Mouse (Mus musculus) gonadal fat pad, adult 2 months (tissue): ENCODE results near the gene Crip1. TPM values are rescaled to one million over a fixed set of nuclear protein-coding genes. Genes with fewer than 3 reads are reported as not detected.

Experiments used
- DNase-seq: peaks from one replicate; pipeline ENCODE4 v3.0.0-alpha.2; 2012; ENCODE audit warnings: low read depth
- polyA plus RNA-seq: library from polyadenylated mRNA; depleted of rRNA; stranded (reverse); fragments of >200 nt; gene quantifications from 2 replicates; pipeline ENCODE4 v1.2.3, GENCODE M21; 2012

Gene Crip1
- polyA plus RNA-seq, 1 experiment, result 9,197 TPM

- no peak for DNase-seq
Observed at GRCm38 (mm10) chr12:113145591-113145990, 525 bp upstream of the Crip1 start.

- DNase-seq, result no peak
Observed at GRCm38 (mm10) chr12:113147481-113147880, 1.4 kb downstream of the Crip1 start.

GRCm38 (mm10) chr12:113148381-113149035 is 2.4 kb downstream of the Crip1 start:
- no peak for DNase-seq

- no peak for DNase-seq
Observed at GRCm38 (mm10) chr12:113149341-113149740, 3.2 kb downstream of the Crip1 start.

- no peak for DNase-seq
Observed at GRCm38 (mm10) chr12:113149896-113150295, 3.8 kb downstream of the Crip1 start.

- no peak for DNase-seq
Observed at GRCm38 (mm10) chr12:113150591-113150990, 4.5 kb downstream of the Crip1 start.

- no peak for DNase-seq
Observed at GRCm38 (mm10) chr12:113151046-113151445, 4.9 kb downstream of the Crip1 start.

GRCm38 (mm10) chr12:113151661-113152271 is 5.7 kb downstream of the Crip1 start:
- no peak for DNase-seq

- DNase-seq, result no peak
Observed at GRCm38 (mm10) chr12:113152272-113152661, 6.2 kb downstream of the Crip1 start.

- no peak for DNase-seq
Observed at GRCm38 (mm10) chr12:113152991-113153525, 6.9 kb downstream of the Crip1 start.

- DNase-seq, result no peak
Observed at GRCm38 (mm10) chr12:113153971-113154370, 7.9 kb downstream of the Crip1 start.

GRCm38 (mm10) chr12:113154747-113155075 is 8.6 kb downstream of the Crip1 start:
- no peak for DNase-seq

GRCm38 (mm10) chr12:113155076-113155771 is 9.1 kb downstream of the Crip1 start:
- no peak for DNase-seq

GRCm38 (mm10) chr12:113155887-113156539 is 9.9 kb downstream of the Crip1 start, which contains the start of gene Tedc1:
Gene Tedc1 (plus strand): TSS chr12:113156421.
- DNase-seq, result peak; percentile 90

GRCm38 (mm10) chr12:113156540-113156929 is 10.4 kb downstream of the Crip1 start:
- no peak for DNase-seq

GRCm38 (mm10) chr12:113157002-113157401 is 10.9 kb downstream of the Crip1 start:
- no peak for DNase-seq

GRCm38 (mm10) chr12:113157521-113157920 is 11.4 kb downstream of the Crip1 start:
- DNase-seq, result no peak

- no peak for DNase-seq
Observed at GRCm38 (mm10) chr12:113157971-113158370, 11.9 kb downstream of the Crip1 start.

GRCm38 (mm10) chr12:113163561-113164006 is 17.5 kb downstream of the Crip1 start:
- DNase-seq, result no peak

GRCm38 (mm10) chr12:113168031-113168536 is 22.0 kb downstream of the Crip1 start:
- no peak for DNase-seq

GRCm38 (mm10) chr12:113176960-113177725 is 31.0 kb downstream of the Crip1 start:
- no peak for DNase-seq
